Mouse (Mus musculus): ENCODE measurements at regions not wholly inside any gene's neighbourhood (a gene's known extent, or its start where the extent isn't known, plus 50 kb on each side); places are given as distances from the start of the nearest gene placed in this dataset.

DNA sequence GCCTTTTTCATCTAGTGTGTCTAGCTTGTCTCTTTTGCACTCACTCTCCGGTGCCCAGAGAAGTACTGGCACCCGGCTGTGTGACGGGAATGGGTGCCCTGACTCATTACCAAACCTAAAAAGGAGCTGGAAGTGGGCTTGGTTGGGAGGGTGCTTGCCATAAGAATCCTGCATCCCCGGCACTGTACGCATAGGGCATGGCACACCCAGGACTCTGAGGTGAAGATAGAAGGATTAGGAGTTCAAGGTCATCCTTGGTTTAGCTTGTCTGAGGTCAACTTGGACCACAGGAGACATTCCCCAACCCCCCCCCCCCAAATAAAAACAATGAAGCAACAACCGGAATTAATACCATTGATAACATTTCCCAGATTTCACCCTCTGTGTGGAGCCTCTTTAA is 59.5 kb upstream of the Zfp217 start:
- TF ChIP-seq CTCF (IDR thresholded peaks at IDR 0.05; ENCODE audit: low read depth) = no peak
- no peak for TF ChIP-seq EP300 (IDR thresholded peaks at IDR 0.05; ENCODE audit: low read depth)

All from heart, postnatal 0 days (tissue).